28 mouse cellular contexts compared by ENCODE assay signal in genomic region chr12:106519141-106519540, GRCm38 (mm10).
"Had no signal": no experiment of that assay in that cellular context is flagged by ENCODE, and none has a peak within 500 bp of the region (broad histone marks: within the 10 kb centered on the region; RNA-seq: fewer than 3 reads in every experiment).

No protein-coding gene starts in this region.

- H3K27me3 ChIP-seq: embryonic facial prominence, embryonic 12.5 days; embryonic facial prominence, embryonic 13.5 days; embryonic facial prominence, embryonic 15.5 days; forebrain, embryonic 13.5 days; forebrain, embryonic 15.5 days had no signal

- H3K4me3 ChIP-seq: embryonic facial prominence, embryonic 10.5 days; embryonic facial prominence, embryonic 12.5 days; embryonic facial prominence, embryonic 13.5 days; embryonic facial prominence, embryonic 15.5 days; erythroblast, embryonic 14.5 days; forebrain, embryonic 10.5 days; forebrain, embryonic 12.5 days; forebrain, embryonic 13.5 days; forebrain, embryonic 15.5 days; gastrocnemius, adult 2 months had no signal

- H3K4me2 ChIP-seq: embryonic facial prominence, embryonic 12.5 days; embryonic facial prominence, embryonic 13.5 days; embryonic facial prominence, embryonic 15.5 days; forebrain, embryonic 12.5 days; forebrain, embryonic 13.5 days; forebrain, embryonic 15.5 days had no signal

- H3K9ac ChIP-seq: embryonic facial prominence, embryonic 12.5 days; embryonic facial prominence, embryonic 13.5 days; embryonic facial prominence, embryonic 15.5 days; forebrain, embryonic 12.5 days; forebrain, embryonic 13.5 days; forebrain, embryonic 15.5 days; forebrain, postnatal 0 days had no signal

- H3K4me1 ChIP-seq: embryonic facial prominence, embryonic 12.5 days; embryonic facial prominence, embryonic 13.5 days had no signal

- ATAC-seq: forebrain, embryonic 13.5 days; forebrain, embryonic 14.5 days; forebrain, embryonic 15.5 days; forebrain, embryonic 16.5 days; forebrain, postnatal 0 days had no signal

- H3K9me3 ChIP-seq: embryonic facial prominence, embryonic 10.5 days; embryonic facial prominence, embryonic 12.5 days; embryonic facial prominence, embryonic 13.5 days; embryonic facial prominence, embryonic 15.5 days; forebrain, embryonic 10.5 days; forebrain, embryonic 12.5 days; forebrain, embryonic 13.5 days; forebrain, embryonic 15.5 days had no signal

- H3K27ac ChIP-seq: embryonic facial prominence, embryonic 10.5 days; embryonic facial prominence, embryonic 12.5 days; embryonic facial prominence, embryonic 13.5 days; embryonic facial prominence, embryonic 15.5 days; forebrain, embryonic 10.5 days; forebrain, embryonic 12.5 days; forebrain, embryonic 13.5 days; forebrain, embryonic 15.5 days; gastrocnemius, adult 2 months had no signal

- H3K36me3 ChIP-seq: embryonic facial prominence, embryonic 10.5 days; embryonic facial prominence, embryonic 12.5 days; embryonic facial prominence, embryonic 13.5 days; embryonic facial prominence, embryonic 15.5 days; forebrain, embryonic 10.5 days; forebrain, embryonic 12.5 days; forebrain, embryonic 15.5 days had no signal

- DNase-seq: cerebellum, adult 2 months; cerebellum, adult 8-10 months; cerebellum, adult 9-10 months; cerebellum, adult 9-11 months; cerebellum, postnatal 10 days; cerebellum, postnatal 14 days; cerebellum, postnatal 25 days; cerebellum, postnatal 36 days; embryo, embryonic 11 days; forebrain, postnatal 0 days; gastrocnemius, adult 2 months; gastrocnemius, postnatal 10 days; gastrocnemius, postnatal 14 days; gastrocnemius, postnatal 25 days; gastrocnemius, postnatal 36 days; heart, adult 11 months; heart, adult 18-20 months had no signal
